Mouse (Mus musculus): ENCODE measurements around the gene Sox5.
A peak's percentile ranks its signal among the peaks of the same experiment; 100 is the strongest.

Gene Sox5

DNA sequence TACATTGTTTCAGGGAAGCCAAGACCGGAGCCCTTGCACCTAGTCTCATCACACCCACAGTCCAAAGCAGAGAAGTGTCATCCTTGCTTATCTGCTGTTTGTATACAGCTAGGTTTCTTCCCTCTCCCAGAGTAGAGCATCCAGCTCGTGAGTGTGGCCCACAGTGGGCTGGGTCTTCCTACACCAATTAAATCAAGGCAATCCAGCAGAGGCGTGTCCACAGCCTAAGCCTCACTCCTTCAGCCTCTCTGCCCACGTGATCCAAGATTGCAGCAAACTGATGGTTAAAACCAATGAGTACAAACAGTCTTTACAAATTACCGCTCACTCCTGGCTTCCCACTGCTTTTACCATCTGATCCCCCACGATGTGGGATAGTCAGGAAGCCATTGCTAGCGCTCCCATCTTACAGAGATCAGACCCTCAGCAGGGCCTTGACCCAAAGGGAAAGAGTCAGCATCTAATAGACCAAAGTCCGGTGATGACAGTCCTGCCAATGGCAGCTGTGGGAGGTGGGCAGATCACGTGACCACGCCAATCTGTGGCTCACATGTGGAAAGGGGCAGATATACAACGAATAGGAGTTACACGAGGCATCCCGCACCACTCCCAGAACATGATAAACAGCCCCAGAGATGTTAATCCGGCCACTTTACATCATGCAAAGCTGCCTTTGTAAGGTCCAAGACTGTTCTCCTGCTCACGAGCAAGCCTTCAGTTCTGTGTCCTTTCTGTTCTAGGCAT is 9.4 kb downstream of the Sox5 start:
- DNase-seq (ENCODE audit: low read depth, low spot score) = no peak

DNA sequence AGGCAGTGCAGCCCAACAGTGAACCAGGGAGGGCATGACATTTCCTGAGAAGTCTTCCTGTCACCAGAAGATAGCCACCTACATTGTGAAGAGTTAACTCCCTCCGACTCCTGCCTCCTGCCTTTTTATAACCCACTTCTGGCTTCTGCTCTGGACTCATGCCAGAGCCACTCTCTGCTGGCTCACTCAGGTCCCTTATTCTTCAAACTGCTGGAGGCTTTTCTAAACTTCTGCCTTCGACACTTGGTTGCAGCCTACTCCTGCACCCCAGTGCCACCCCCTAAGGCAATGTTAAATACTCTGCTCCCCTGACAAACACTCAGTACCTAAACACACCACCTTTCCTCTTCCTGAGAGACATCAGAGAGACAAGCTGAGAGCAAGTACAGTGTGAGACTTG is 12.7 kb downstream of the Sox5 start:
- no peak for DNase-seq (ENCODE audit: low read depth, low spot score)

DNA sequence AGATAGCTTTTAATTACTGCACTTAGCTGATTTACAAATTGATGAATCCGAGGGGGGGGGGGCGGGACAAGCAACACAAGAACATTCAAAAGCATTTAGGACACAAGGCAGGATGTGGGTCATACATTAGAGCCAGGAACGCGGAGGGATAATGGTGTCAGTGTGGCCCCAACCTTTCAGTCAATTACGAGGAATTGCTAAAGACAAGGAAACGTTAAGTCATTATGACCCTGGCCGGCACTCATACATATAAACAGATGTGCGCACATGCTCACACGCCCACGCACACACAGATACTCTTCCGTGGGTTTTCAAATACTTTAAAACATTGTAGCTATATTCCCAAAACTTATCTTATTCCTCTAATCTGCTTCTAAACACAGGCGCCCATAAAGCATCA is 19.9 kb downstream of the Sox5 start:
- no peak for DNase-seq (ENCODE audit: low read depth, low spot score)

DNA sequence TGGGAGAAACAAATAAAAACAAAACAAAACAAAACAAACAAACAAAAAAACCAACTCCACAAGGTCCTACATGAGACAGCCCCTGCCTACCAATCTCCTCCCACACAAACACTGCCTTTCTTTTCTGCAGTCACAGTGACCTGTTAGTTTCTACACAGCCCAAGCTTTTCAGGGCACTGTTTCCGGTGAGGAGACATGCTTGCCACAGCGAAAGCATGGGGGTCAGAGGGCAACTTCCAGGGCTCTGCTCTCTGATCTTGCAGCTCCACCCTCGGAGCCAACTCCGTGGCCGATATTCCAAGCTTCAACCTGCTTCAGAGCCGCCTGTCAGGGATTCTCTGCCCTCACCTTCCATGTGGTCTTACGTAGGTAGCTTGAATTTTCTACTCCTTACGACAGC is 22.6 kb downstream of the Sox5 start:
- DNase-seq (ENCODE audit: low read depth, low spot score) = no peak

DNA sequence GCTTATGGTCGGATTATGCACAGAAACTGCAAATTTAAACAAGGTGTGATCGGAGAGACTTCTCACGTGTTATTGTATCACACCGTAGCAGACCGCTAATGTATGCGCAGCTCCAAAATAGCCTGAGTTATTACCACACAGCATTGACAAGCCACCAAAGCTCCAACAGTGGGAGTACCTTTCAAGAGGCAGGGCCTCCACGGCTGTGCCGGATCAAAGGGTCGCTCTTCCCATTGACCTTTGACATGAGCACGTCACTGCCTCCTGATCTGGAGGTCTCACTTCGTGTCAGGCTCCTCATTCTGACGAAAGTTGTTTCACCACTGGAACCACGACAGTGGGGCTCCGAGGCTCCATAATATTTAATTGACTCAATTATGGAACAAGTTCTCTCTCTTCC is 24.4 kb downstream of the Sox5 start:
- no peak for DNase-seq (ENCODE audit: low read depth, low spot score)

DNA sequence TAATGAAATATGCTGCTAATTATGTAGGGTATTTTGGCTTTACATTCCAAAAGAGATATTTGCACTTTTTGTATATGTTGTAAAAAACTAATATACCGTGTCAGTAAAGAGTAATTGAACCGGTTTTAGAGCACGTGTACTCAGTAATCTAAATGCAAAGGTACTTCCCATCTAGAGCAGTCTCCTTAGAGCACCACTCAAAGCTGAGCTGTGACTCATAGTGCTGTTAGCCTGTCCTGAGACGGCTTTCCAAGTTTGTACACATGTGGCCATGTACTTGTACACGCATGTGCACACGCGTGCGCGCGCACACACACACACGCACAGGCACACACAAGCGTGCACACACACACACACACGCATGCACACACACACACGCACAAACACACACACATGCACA is 25.3 kb downstream of the Sox5 start:
- DNase-seq (ENCODE audit: low read depth, low spot score) = no peak

DNA sequence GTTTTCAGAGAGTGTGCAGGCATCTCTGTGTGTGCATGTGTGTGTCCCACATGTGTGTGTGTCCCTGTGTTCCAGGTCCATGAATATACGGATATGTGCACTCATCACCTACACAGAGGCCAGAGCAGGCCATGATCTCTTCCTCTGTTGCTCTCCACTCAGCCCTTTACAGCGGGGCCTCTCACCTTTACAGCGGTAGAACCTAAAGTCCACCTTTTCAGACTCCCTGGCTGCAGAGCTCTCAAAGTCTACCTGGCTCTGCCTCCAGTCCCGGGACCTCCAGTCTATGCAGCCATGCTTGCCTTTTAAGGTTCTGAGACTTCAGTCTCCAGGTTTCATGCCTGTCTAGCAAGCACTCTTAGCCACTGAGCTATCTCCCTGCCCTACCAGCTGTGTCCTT is 26.5 kb downstream of the Sox5 start:
- no peak for DNase-seq (ENCODE audit: low read depth, low spot score)

DNA sequence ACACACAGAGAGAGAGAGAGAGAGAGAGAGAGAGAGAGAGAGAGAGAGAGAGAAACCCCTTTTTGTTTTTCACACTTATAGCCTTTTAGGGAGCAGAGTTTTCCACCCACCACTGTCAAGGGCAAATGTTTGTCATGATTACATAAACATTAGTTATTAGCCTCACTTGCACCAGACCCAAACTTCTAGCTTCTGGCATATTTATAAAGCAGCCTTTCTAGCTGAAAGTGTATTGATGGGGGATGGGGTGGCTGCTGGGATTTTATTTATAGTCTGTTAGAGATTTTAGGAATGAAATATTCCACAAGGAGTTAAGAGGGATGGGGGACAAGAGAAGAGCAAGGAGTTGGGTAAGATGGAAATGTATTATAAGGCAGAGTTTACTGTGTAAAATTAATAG is 27.4 kb downstream of the Sox5 start:
- no peak for DNase-seq (ENCODE audit: low read depth, low spot score)

DNA sequence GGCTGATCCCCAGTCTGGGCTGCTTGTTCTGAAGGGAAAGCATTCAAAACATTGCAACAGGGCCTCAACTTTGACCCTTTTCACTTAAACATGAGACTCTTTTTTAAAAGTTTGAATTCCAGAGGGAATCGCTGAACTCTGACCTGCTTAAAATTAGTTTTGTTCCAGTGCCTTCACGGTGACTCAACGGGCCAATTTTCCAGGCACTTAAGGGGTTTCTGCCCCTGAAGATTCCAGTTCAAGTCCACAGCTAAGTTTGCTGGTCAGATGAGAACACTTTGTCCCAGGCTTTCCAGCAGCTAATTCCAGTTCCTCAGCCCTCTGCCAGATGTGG is 27.8 kb downstream of the Sox5 start:
- DNase-seq (ENCODE audit: low read depth, low spot score) = no peak

DNA sequence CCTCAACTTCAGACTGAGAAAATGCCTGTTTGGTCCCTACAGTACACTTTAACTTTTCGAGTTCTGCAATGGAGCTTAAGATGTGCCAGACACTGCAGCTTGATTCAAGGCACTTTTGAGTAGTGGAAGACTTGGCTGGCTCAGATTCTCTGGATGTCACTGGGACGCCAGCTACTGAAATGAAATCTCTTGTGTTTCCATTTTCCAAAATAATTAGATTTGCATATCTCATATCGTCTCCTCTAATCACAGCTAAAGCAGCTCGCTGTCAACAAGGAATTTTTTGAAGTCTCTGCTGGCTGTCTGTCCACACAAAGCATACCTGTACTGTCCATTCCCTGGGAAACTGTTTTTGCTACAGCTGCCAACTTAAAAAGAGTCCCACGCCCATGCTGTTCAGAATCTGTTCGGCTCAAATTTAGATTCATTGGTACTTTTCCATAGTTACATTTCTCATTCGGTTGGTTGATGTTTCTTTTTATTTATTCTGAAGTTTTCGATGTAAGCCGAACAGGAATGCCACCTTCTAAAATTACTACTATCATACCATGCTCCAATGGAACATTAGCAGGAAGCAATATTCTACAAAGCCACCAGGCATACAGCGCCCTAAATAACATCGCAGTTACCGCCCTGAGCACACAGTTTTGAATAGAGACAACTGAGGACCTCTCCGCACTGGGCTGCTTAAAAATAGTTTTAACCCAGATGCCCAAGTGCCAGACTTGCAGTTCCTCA is 28.4 kb downstream of the Sox5 start:
- peak; percentile 57 for DNase-seq (ENCODE audit: low read depth, low spot score)

DNA sequence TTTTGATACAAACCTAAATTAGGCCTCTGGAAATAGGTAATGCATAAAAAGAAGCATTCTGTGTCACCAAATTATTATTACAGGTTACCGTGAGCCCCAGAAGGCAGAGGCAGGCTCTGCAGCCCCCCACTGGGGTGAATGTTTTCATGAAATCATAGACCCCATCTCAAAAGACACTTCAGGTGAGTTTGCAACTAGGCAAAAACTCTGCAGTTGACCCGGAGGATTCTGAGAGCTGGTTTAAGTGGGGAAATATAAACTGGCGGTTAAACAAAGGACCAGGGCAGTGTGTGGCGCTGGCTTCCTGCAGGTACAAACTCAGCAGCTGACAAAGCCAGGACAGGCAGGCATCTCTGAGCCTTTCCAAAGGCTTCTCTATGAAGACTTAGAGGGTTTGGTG is 30.2 kb downstream of the Sox5 start:
- no peak for DNase-seq (ENCODE audit: low read depth, low spot score)

DNA sequence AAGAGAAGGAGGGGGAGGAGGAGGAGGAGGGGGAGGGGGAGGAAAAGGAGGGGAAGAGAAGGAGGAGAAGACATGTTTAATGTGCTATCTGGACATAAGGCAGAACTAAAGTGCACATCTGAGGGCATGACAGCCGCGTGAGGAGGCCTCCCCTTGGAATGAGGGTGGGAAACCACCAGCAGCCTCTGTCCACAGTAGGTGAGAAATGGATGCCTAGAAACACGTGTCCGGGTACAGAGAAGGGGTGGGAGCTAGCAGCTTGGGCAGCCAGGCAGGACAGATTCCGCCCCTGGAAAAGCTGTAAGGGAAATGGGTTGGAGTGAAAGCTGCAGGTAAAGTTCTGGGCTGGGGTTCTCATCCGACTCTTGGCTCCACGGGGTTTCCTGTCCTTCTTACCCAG is 31.6 kb downstream of the Sox5 start:
- no peak for DNase-seq (ENCODE audit: low read depth, low spot score)

DNA sequence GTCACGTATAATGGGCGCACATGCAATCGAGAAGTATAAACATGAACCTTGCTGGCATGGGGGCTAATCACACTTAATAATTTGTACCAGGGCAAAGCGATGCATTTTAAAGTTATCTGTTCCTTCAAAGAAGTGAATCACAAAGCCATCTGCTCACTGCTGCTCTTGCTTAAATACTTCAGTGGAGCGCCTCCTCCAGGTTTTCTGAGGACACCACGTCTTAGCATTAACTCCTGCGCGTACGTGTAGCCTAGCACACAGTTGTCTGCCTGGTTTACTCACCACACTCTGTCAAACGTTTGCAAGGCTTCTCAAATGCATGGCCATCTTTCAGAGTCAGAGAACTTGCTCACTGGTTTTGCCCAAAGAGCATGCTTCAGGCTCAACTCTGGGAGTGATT is 35.3 kb downstream of the Sox5 start:
- peak; percentile 24 for DNase-seq (ENCODE audit: low read depth, low spot score)

DNA sequence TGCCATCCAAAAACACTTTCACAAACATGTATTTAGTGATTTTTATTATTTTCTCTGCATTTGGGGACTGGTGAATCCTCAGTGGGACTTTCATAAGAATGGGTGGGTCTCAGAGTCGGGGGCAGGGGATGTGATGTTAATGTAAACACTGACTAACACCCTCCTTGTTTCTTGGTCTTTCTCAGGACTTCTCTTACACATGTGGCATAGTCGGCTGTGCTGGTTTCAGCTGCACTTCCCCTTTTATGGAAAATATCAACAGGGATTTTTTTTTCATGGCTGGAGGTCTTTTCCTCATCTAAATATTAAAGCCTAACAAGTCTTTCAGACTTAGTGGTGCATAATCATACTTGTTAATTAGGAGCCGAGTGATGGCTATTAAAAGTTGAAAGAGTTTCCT is 39.2 kb downstream of the Sox5 start:
- no peak for DNase-seq (ENCODE audit: low read depth, low spot score)

DNA sequence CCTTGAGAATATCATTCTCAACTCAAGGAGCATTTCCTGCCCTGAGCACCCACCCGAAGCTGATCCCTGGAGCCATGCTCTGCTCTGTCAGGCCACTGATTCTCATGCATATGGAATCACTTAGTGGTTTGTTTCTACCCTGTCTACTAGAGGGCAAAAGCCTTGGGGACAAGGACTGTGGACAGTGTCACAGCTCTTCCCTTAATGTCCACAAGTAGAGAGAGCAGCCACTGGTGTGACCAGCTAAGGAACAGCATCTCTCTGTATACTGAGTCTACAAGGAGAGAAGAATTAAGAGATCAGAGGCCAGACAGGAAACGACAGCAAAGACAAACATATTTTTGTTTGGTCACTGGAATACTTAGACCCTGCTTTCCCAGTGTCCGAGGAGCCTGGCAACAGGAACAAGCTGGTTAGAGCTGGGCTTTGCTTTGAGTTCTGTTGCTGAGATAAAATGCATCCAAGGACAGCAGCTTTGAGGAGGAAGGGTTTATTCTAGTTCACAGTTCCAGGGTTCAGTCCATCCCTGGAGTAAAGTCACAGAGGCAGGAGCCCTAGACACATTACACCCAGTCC is 40.6 kb downstream of the Sox5 start:
- DNase-seq (ENCODE audit: low read depth, low spot score) = no peak

DNA sequence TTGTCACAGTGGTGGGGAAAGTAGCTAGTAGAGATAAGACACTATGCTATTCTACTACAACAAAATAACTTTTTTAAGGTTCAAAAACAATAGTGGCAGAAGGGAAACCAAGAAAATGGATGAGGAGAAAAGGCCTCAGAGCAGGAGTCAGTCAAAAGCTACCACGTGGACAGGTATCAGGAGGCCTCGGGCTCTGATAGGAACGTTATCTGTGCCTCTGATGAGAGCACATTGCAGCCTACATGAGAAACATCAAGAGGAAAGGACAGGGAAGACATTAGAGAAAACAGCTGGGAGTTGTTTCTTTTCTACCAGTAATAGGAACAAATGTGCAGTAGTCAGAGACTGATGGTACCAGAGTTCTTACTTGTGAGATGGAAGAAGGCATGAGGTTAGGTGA is 41.4 kb downstream of the Sox5 start:
- no peak for DNase-seq (ENCODE audit: low read depth, low spot score)

DNA sequence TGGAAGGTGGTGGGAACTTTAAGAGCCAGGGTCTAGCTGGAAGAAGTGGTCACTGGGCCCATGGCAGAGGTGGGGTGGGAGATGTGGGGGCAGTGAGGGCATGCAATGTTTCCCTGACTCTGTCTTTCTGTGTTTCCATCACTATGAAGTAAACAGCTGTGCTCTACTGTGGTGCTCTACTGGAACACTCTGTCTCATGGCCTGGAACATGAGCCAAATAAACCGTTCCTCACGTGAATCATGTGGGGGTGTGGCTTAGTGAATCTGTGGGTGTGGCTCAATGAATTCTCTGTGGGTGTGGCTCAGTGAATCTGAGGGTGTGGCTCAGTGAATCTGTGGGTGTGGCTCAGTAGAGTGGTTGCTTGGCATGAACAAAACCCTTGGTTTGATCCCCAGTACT is 42.0 kb downstream of the Sox5 start:
- no peak for DNase-seq (ENCODE audit: low read depth, low spot score)

DNA sequence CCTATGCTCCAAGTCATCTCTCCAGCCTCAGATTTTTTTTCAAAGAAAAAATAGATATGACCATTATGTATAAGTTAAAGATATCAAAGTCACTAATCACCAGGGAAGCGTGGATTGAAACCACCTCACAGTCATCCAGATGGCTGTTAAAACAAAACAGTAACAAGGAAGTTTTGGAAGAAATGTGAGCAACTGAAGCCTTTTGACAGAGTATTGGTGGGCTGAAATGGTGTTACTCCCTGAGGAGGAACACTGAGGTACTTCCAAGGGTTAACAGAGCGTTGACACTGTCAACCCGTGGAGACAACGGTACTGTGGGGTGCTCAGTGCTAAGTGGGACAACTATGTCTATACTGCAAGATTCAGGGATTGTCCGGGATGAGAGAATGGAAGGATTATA is 44.0 kb downstream of the Sox5 start:
- DNase-seq (ENCODE audit: low read depth, low spot score) = no peak

DNA sequence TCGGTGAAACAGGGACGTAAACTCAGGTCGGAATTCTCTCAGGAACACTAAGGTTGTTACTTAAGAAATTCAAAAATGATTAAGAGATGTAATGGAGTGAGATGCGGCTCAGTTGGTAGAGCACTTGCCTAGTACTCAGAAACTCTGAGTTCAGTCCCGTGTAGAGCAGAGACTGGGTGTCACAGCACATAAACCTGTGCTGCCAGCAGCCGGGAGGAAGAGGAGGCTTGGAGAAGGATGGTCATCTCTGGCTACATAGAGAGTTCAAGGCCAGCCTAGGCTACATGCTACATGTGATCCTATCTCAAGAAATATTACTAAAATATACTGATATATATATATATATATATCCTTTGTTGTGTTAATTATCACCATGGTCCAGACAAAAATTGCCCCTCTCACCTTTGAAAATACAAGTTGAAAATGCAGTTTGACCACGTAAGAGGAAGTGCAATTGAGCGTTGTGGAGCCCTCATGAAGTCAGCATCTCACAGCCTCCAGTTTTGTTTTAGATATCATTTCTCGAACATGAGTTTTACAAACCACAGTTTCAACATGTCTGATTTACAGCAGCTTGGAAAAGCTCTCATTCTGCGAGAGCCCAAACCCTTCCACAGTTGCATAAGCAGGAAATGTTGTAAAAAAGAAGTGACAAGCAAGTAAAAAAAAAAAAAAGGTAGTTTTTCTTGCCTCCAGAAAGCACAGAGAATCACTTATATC is 50.4 kb downstream of the Sox5 start:
- no peak for DNase-seq (ENCODE audit: low read depth, low spot score)

DNA sequence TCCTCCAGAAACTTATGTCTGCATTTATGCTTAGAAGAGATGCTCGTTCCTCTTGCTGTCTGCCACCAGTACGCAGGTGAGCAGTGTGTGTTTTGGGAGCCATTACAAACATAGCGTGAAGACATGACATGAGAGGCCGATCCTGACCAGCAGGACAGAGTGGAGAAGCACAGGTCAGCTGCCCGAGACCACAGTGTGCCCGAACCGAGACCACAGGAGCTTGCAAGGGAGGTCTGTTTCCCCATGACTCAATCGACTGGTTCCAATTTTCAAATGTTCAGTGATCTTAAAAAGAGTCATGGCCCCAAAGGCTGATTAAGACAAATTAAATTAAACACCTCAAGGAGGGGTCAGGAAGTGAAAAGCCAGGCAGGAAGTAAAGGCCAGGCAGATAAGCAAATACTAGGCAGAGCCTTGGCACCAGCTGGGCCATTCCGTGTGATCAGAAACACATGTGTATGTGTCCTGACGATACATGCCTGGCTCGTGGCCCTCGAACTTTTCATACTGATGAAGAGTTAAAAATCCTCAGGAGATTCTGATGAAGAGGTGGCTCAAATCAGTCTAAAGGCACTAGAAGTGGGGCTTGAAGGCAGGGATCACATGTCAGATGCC is 58.1 kb downstream of the Sox5 start:
- DNase-seq (ENCODE audit: low read depth, low spot score) = no peak

DNA sequence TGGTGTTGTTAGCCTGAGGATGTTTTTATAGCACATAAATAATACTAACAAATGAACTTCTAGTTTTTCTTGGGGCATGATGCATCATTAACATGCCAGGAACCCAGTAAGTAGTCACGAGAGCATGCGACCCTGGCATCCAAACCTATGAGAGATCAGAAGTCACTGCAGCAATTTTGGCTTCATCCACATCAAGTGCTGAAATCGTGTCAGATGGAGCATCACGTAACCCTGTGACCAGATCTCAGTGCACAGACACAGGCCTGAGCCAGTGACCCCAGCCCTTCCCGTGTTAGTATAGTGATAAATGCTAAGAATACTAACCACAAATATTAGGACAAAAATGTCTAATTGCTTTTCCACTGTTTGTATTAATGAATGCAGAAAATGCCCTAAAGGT is 58.8 kb downstream of the Sox5 start:
- DNase-seq (ENCODE audit: low read depth, low spot score) = no peak

DNA sequence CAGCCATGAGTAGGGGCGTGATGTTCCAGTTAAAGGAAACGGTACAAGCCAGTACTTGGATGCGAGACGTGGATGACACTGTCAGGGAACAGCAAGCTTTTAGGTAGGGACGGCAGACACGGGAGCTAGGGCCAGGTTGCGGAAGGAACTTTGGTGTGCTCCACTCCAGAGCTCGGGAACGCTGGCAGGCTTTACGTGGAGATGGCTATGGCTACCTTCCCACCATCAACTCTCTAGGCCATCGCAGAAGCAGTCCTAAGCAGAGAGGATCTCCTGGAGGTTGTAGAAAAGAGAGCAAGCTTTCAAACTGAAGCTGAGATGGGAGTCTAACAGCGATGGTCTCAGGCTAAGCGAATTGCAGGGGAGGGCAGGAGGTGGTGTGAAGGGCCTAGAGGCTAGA is 60.9 kb downstream of the Sox5 start:
- no peak for DNase-seq (ENCODE audit: low read depth, low spot score)

Data from telencephalon, adult 2 months (tissue).